Mouse (Mus musculus): ENCODE data around the gene Gm9837.

The Gm9837 gene

GRCm38 (mm10) chr11:53469968-53470695 lies at the start of gene Gm9837:
TSS of gene Gm9837 (minus strand) at chr11:53470479.
- DNase-seq (ENCODE audit: low spot score), result peak; percentile 65

- DNase-seq (ENCODE audit: low spot score), result no peak
Measured at GRCm38 (mm10) chr11:53519207-53520121, 49.2 kb upstream of the Gm9837 start, which contains the start of gene Sept8. TSS of gene Sept8 (plus strand) at chr11:53519257.

- no peak for DNase-seq (ENCODE audit: low spot score)
Measured at GRCm38 (mm10) chr11:53518759-53519158, 48.5 kb upstream of the Gm9837 start.

- no peak for DNase-seq (ENCODE audit: low spot score)
Measured at GRCm38 (mm10) chr11:53516775-53517627, 46.7 kb upstream of the Gm9837 start.

GRCm38 (mm10) chr11:53510351-53510750 lies 40.1 kb upstream of the Gm9837 start:
- no peak for DNase-seq (ENCODE audit: low spot score)

- DNase-seq (ENCODE audit: low spot score), result no peak
Measured at GRCm38 (mm10) chr11:53508591-53508990, 38.3 kb upstream of the Gm9837 start.

GRCm38 (mm10) chr11:53508152-53508551 lies 37.9 kb upstream of the Gm9837 start:
- no peak for DNase-seq (ENCODE audit: low spot score)

- DNase-seq (ENCODE audit: low spot score), result no peak
Measured at GRCm38 (mm10) chr11:53507098-53507805, 37.0 kb upstream of the Gm9837 start.

GRCm38 (mm10) chr11:53505026-53505663 lies 34.9 kb upstream of the Gm9837 start:
- no peak for DNase-seq (ENCODE audit: low spot score)

- no peak for DNase-seq (ENCODE audit: low spot score)
Measured at GRCm38 (mm10) chr11:53504376-53504775, 34.1 kb upstream of the Gm9837 start.

GRCm38 (mm10) chr11:53503738-53504137 lies 33.5 kb upstream of the Gm9837 start:
- no peak for DNase-seq (ENCODE audit: low spot score)

GRCm38 (mm10) chr11:53502039-53502765 lies 31.9 kb upstream of the Gm9837 start:
- DNase-seq (ENCODE audit: low spot score), result no peak

GRCm38 (mm10) chr11:53500569-53500968 lies 30.3 kb upstream of the Gm9837 start:
- no peak for DNase-seq (ENCODE audit: low spot score)

- no peak for DNase-seq (ENCODE audit: low spot score)
Measured at GRCm38 (mm10) chr11:53496946-53497345, 26.7 kb upstream of the Gm9837 start.

- no peak for DNase-seq (ENCODE audit: low spot score)
Measured at GRCm38 (mm10) chr11:53495417-53495816, 25.1 kb upstream of the Gm9837 start.

GRCm38 (mm10) chr11:53493243-53493955 lies 23.1 kb upstream of the Gm9837 start:
- DNase-seq (ENCODE audit: low spot score), result no peak

- no peak for DNase-seq (ENCODE audit: low spot score)
Measured at GRCm38 (mm10) chr11:53491954-53492401, 21.7 kb upstream of the Gm9837 start.

GRCm38 (mm10) chr11:53489421-53489820 lies 19.1 kb upstream of the Gm9837 start:
- DNase-seq (ENCODE audit: low spot score), result no peak

- DNase-seq (ENCODE audit: low spot score), result no peak
Measured at GRCm38 (mm10) chr11:53489007-53489406, 18.7 kb upstream of the Gm9837 start.

Data from urinary bladder, postnatal 10 days (tissue).